Mouse (Mus musculus): Measurements from ENCODE around the gene Fndc4. TPM values are rescaled to one million over a fixed set of nuclear protein-coding genes. Genes with fewer than 3 reads are reported as not detected.

Gene Fndc4
- 1.6 and 2.6 TPM in 2 replicates for total RNA-seq (2017)

DNA sequence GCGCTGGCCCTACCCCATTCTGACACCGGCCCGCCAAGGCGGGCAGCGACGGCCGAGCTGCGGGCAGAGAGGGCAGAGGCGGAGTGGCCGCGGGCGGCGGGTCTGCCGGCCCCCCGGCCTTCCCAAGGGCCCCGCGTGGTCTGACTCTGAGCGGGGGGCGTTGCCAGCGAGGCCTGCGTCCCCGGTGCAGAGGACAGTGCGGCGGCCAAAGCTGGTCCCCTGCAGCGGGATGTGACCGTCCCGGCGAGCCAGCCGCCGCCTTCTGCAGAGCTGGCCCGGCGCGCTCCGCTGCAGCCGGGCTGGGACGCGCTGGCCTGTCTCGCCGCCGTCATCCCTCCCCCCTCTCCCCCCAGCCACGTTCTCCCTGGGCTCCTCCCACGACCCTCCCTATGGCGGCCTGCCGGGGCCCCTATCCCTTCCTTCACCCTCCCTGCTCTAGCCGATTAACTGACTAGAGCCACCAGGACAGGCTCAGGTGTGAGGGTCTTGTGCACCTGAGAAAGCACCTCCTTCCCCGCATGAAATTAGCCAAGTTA, at the start of gene Fndc4:
TSS of gene Fndc4 (minus strand) at position 475 of the 536 bp plus-strand sequence.
- ATAC-seq (replicated peaks in 1 of 2; ENCODE audit: insufficient read depth in 1 of 2, low FRiP score in 2 of 2, low TSS enrichment in 1 of 2, low read depth in 1 of 2, poor library complexity in 2 of 2, severe bottlenecking in 2 of 2): no peak

DNA sequence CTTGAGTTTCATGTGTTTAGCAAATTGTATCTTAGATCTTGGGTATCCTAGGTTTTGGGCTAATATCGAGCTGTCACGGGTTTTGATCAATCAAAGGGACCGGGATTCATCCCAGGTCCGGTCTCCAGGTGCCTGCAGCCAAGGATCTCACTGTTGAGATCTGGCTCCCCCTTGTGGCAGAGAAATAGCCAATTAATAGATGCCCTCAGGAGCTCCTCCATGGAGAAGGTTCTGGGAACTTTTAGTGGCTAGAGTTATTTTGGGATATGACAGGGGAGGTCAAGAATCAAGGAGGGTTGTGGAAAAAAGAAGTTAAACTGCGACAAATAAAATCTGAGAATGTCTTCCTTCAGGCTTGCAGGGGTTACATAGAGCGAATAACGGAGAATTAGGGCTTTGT, 32.4 kb upstream of the Fndc4 start:
- peak in 1 of 2 experiments; percentile 49; a peak in 1 of 4 replicates for ATAC-seq (replicated peaks in 1 of 2; ENCODE audit: insufficient read depth in 1 of 2, low FRiP score in 2 of 2, low TSS enrichment in 1 of 2, low read depth in 1 of 2, poor library complexity in 2 of 2, severe bottlenecking in 2 of 2)

DNA sequence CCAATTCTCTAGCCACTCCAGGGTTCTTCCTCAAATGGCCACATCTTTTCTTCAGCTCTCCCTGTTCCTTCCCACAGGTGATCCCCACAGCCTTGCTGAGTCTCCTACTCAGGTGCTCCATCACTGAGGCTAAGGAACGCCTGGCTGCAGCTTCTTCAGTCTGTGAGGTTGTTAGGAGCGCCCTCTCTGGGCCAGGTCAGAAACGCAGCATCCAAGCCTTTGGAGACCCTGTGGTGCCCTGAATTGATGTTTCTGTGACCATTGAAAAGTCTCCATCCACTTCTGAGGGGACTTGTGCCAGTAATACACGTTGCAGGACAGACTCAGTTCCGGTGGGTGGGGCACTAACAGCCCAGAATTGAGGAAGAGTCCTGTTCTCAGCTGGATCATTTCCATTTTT, 31.0 kb upstream of the Fndc4 start:
- peak in 1 of 2 experiments; percentile 32; a peak in 1 of 4 replicates for ATAC-seq (replicated peaks in 1 of 2; ENCODE audit: insufficient read depth in 1 of 2, low FRiP score in 2 of 2, low TSS enrichment in 1 of 2, low read depth in 1 of 2, poor library complexity in 2 of 2, severe bottlenecking in 2 of 2)

DNA sequence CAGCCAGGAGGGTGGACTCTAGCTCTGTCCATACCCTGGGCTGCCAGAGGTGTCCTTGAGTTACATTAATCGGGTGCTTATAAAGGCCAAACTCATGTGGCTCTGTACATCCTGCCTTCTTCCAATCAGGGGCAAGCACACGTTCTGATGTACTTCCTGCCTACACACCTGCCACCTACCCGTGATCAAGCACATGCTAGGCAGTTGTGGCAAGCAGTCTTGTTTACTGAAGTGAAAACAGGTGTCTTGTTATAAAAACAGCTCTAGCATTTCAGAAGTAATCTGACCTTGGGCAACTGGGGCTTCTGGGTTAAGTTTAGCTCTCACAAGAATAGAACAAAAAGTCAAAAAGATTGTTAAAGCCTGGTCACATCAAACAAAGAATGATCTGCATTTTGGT, 28.2 kb upstream of the Fndc4 start:
- no peak for ATAC-seq (replicated peaks in 1 of 2; ENCODE audit: insufficient read depth in 1 of 2, low FRiP score in 2 of 2, low TSS enrichment in 1 of 2, low read depth in 1 of 2, poor library complexity in 2 of 2, severe bottlenecking in 2 of 2)

DNA sequence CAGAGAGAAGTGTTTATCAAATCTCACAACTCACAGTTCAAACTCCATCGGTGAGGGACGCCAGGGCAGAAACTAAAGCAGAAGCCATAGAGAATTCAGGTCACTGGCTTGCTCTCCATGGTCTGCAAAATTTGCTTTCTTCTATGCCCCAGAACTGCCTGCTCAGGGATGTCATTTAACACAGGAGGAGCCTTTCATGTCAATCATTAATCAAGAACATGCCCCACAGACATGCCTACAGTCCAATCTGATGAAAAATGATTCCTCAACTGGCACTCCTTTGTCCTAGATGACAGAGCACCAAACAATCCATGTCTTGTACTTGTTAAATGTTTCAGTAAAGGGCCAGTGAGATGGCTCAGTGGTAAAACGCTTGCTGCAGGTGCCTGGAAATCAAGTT, 26.9 kb upstream of the Fndc4 start:
- no peak for ATAC-seq (replicated peaks in 1 of 2; ENCODE audit: insufficient read depth in 1 of 2, low FRiP score in 2 of 2, low TSS enrichment in 1 of 2, low read depth in 1 of 2, poor library complexity in 2 of 2, severe bottlenecking in 2 of 2)

DNA sequence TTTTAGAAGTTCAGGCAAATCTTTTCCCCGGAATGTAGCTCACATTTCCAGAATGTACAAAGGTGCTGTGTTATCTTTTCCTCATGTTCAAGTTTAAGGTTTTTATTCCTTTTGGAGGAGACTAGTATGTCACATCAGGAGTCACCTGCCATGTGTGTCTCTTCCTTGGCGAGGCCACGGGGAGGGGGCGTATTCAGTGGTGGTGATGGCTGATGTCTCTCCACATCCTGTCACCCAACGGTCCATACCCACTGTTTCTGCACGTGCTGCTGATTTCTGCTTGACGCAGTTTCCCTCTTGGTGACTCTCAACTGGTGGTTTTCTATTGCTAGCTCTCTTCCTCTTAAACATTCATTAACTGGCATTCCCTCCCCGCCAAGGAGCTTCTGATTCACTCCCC, 16.9 kb upstream of the Fndc4 start:
- no peak for ATAC-seq (replicated peaks in 1 of 2; ENCODE audit: insufficient read depth in 1 of 2, low FRiP score in 2 of 2, low TSS enrichment in 1 of 2, low read depth in 1 of 2, poor library complexity in 2 of 2, severe bottlenecking in 2 of 2)

DNA sequence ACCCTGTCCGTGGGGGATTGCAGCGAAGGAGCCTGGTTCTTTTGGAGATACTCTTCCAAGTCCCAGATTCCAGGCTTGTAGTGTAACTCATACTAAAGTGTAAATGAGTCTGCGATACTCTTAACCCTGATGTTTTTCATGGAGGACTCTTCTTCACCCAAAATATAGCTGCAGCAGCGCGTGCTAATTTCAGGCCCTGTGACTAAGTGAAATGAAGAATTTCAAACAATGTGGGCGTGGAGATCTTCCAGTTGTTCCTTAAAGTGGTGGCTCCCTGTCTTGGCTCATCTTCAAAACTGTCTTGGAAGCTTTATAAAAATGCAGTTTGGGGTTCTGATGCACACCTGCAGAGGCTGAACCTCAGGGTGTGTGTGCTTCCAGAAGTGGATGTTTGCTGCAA, 7.2 kb upstream of the Fndc4 start:
- no peak for ATAC-seq (replicated peaks in 1 of 2; ENCODE audit: insufficient read depth in 1 of 2, low FRiP score in 2 of 2, low TSS enrichment in 1 of 2, low read depth in 1 of 2, poor library complexity in 2 of 2, severe bottlenecking in 2 of 2)

DNA sequence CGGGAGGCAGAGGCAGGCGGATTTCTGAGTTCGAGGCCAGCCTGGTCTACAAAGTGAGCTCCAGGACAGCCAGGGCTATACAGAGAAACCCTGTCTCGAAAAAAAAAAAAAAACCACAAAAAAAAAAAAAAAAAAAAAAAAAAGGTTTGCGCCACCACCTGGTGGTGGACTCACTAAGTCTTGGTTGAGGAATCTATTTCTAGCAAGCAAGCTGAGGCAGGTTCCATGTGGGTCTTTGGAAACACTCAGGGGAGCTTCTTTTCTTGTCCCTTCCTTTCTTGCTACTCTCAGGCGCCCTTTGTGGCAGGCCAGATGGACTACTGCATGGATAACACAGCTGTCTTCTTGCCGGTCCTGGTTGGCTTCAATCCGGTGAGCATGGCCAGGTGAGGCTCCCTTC, 6.0 kb upstream of the Fndc4 start:
- ATAC-seq (replicated peaks in 1 of 2; ENCODE audit: insufficient read depth in 1 of 2, low FRiP score in 2 of 2, low TSS enrichment in 1 of 2, low read depth in 1 of 2, poor library complexity in 2 of 2, severe bottlenecking in 2 of 2): no peak

DNA sequence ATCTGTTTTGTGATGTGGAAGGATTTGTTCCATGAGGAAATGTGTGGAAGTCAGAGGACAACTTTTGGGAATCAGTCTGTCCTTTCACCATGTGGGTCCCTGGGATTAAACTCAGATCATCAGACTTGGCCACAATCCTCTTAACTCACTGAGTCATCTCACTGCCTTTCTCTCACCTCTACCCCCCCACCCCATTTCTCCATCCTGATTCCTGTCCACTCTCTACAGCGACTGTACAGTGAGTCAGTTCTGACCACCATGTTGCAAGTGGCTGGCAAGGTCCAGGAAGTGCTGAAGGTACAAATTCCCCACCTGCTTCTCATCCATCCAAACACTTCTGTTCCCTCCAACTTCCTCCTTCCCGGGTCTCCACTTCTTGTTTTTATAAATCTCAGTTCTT, 2.6 kb upstream of the Fndc4 start:
- no peak for ATAC-seq (replicated peaks in 1 of 2; ENCODE audit: insufficient read depth in 1 of 2, low FRiP score in 2 of 2, low TSS enrichment in 1 of 2, low read depth in 1 of 2, poor library complexity in 2 of 2, severe bottlenecking in 2 of 2)

DNA sequence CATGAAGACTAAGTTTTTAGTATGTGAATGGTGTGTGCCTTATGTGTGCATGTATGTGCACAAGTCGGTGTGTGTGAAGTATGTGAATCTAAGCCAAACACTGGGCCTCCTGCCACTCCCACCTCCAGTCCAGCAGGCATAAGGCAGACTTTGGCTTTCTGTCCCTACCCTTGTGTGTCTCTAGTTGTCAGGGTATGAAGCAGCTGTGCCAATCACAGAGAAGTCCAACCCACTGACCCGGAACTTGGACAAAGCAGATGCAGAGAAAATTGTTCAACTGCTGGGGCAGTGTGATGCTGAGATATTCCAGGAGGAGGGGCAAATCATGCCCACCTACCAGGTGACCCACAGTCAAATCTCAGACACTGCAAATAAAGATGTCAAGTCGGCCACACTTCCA, 2.1 kb upstream of the Fndc4 start:
- no peak for ATAC-seq (replicated peaks in 1 of 2; ENCODE audit: insufficient read depth in 1 of 2, low FRiP score in 2 of 2, low TSS enrichment in 1 of 2, low read depth in 1 of 2, poor library complexity in 2 of 2, severe bottlenecking in 2 of 2)

DNA sequence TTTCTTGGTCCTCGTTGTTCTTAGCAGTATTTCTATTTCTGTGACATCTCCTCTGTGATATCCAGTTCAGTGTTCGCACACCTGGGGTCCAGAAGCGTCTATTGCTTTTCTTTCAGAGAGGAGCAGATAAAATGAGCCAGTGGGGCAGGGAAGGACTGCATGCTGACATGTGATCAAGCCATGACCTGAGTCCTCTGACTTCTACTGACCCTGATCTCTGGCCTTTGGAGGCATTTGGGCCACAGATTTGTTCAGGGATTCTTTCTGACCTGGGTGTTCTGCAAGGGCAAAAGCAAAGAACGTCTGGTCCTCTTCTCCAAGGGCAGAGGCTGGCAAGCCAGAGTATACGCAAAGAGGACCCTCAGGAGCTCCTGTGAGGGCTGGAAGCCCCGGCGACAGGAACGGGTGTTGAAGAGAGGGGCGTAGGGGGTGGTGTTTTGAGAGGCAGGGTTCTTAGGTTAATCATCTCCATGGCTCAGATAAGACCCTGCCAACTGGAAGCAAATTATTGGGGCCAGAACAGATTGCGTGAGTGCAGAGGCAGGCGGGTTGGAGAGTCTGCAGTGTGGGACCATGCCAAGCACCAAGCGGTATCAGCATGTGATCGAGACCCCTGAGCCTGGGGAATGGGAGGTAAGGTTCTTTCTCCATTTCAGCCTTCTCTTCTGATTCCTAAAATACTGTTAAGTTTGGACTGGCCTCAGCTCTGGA, 1.3 kb upstream of the Fndc4 start, which contains the start of gene Gckr:
TSS of gene Gckr (plus strand) at position 397 of the 711 bp plus-strand sequence.
- no peak for ATAC-seq (replicated peaks in 1 of 2; ENCODE audit: insufficient read depth in 1 of 2, low FRiP score in 2 of 2, low TSS enrichment in 1 of 2, low read depth in 1 of 2, poor library complexity in 2 of 2, severe bottlenecking in 2 of 2)

DNA sequence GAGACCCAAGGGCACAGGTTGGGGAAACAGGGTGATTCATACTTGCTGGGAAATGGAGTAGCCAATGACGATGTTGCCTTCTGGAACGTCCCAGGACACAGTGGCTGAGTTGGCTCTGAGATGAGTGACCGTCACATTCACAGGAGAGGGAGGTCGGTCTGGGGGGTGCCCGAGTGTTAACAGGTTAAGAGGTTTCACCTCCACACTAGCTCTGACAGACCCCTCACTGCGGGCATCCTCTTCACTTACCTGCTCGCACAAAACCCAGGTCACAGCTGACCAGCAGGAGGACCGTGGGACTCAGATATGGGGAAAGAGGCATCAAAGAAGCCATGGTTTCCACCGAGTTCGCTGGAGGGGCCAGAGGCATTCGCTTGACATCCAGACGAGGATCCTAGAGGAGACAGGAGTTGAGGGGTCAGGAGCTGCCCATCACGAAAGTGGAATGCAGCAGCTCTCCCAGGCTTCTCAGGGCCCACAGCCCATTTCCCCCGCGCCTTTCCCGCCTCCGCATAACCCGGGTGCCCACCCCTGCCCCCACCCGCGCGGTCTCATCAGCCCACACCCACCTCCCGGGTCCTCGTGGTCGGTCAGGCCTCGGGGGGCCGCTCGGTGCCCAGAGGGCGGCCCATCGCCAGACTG, 795 bp downstream of the Fndc4 start:
- no peak for ATAC-seq (replicated peaks in 1 of 2; ENCODE audit: insufficient read depth in 1 of 2, low FRiP score in 2 of 2, low TSS enrichment in 1 of 2, low read depth in 1 of 2, poor library complexity in 2 of 2, severe bottlenecking in 2 of 2)

DNA sequence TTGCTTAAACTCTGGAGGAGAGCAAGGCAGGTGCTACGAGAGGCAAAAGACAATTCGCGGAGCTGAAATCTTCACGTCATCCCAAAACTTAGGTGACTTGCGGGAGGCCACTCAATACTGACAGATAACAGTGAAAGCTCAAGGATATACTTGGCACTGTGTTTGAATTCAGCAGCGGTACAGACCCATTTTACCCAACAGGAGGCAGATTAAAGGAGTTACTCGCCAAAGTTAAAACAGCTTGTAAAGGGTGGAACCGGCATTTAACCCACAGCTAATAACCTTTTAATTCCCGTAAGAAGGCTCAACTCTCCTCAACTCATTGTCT, 4.6 kb downstream of the Fndc4 start:
- ATAC-seq (replicated peaks in 1 of 2; ENCODE audit: insufficient read depth in 1 of 2, low FRiP score in 2 of 2, low TSS enrichment in 1 of 2, low read depth in 1 of 2, poor library complexity in 2 of 2, severe bottlenecking in 2 of 2): no peak

DNA sequence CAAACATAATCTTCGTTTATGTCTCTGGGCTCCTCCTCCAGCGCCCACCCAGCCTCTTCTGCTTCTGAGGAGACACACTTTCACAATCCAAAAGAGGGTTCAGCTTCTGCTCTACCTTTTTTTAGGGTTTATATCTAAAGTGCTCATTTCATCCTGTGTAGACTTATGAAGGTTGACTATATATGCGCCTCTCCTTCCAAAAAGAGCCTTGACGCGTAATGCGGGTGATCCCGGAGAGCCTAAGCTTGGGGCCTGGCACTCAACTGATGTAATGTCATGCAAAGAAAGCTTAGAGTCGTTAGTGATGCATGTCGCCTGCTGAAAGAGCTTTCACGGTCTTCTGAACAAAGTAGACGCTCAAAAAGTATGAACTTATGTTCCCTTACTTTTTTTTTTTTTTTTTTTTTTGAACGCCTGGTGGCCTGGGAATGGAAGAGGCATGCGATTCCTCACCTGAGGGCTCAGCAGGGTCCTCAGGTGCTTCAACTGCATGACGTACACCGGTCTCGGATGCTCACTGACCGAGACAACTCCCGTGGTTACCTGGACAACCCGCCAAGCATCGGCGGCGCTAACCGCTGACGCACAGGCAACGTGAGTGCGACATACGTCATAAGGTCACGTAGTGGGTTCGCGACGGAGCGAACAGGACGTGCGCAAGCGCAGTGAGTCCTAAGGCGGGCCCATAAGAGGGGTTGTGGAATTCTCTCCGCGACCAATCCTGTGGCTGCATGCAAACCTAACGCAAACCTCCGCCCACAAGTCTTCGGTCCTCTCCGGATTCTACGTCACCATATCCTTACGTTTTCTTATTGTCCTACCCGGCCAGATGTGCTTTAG, 5.1 kb downstream of the Fndc4 start, which contains the start of gene Ift172:
TSS of gene Ift172 (minus strand) at position 596 of the 840 bp plus-strand sequence.
- ATAC-seq (replicated peaks in 1 of 2; ENCODE audit: insufficient read depth in 1 of 2, low FRiP score in 2 of 2, low TSS enrichment in 1 of 2, low read depth in 1 of 2, poor library complexity in 2 of 2, severe bottlenecking in 2 of 2): peak; percentile 92 to 96

DNA sequence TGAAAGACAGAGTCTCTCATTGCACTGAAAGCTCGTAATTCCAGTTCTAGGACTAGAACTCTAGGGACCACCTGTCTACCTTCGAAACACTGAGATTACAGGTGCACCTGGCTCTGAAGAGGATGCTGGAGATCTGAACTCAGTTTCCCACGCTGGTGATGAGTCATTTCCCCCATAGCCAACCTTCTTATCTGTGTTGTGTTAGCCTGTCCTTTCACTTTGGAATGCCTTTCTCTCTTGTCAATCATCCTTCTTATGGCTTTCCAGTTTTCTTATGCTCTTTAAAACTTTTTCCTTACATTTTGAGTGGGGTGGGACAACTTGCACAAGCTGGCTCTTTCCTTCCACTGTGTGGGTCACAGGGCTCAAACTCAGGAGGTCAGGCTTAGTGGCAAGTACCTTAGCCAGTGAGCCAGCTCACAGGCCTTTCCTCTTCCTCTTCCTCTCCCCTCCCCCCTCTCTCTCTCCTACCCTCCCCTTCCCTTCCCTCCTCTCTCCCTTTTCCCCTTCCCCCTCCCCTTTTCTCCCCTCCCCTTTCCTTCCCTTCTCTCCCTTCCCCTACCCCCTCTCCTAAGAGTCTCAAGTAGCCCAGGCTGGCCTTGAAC, 6.2 kb downstream of the Fndc4 start:
- ATAC-seq (replicated peaks in 1 of 2; ENCODE audit: insufficient read depth in 1 of 2, low FRiP score in 2 of 2, low TSS enrichment in 1 of 2, low read depth in 1 of 2, poor library complexity in 2 of 2, severe bottlenecking in 2 of 2): no peak

DNA sequence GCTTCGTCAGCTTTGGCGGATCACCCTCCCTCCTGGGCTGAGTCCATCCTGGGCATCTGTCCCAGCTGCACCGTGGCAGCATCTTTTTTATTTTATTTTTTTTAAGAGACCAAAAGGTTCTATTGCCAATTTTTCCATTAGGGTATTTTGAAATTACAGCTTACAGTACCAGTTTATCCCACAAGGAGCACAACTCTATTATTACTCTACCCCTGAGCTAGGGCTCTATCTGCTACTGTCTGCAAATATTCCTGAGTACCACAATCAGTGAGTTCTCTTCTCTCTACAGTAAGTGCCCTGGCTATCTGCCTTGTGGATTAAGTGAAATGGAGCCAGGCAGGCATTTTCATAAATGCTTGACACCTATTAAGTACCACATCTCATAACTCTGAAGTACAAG, 7.2 kb downstream of the Fndc4 start:
- ATAC-seq (replicated peaks in 1 of 2; ENCODE audit: insufficient read depth in 1 of 2, low FRiP score in 2 of 2, low TSS enrichment in 1 of 2, low read depth in 1 of 2, poor library complexity in 2 of 2, severe bottlenecking in 2 of 2): no peak

DNA sequence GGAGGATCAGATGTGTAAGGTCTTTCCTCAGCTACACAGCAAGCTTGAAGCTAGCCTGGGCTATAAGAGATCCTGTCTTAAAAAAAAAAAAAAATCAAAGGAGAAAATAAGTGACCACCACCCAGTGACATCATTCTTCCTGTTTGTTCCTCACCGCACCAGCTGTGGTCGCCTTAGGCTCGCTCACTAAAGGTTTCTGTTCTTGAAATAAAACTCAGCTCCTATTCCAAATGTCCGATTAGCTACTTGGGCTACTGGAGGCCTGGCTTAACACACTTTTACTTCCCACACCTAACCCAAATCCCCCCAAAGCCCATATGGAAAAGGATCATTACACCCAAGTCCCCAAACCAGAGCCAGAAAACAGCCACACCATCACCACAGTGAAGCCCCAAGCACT, 7.7 kb downstream of the Fndc4 start:
- no peak for ATAC-seq (replicated peaks in 1 of 2; ENCODE audit: insufficient read depth in 1 of 2, low FRiP score in 2 of 2, low TSS enrichment in 1 of 2, low read depth in 1 of 2, poor library complexity in 2 of 2, severe bottlenecking in 2 of 2)

Data from hematopoietic stem cell, adult 5-6 weeks (primary cell).